Mouse (Mus musculus) G1E (cell line): ENCODE measurements around the gene Vangl1.

ENCODE experiments used
- CTCF ChIP-seq: IDR thresholded peaks from 2 replicates; pipeline ENCODE4 v1.5.1; 2012; ENCODE audit warnings: low read depth, low read length, inconsistent platforms, mixed read lengths
- GATA1 ChIP-seq: IDR thresholded peaks from 2 replicates; pipeline ENCODE4 v1.6.1; 2012; ENCODE audit warnings: borderline replicate concordance, low read length, inconsistent platforms, mixed read lengths
- GATA2 ChIP-seq: IDR thresholded peaks from 2 replicates; pipeline ENCODE4 v1.6.1; 2012; ENCODE audit warnings: low read depth, low read length, inconsistent platforms, borderline replicate concordance
- POLR2AphosphoS5 ChIP-seq: IDR thresholded peaks from 2 replicates; pipeline ENCODE4 v1.6.1; 2012; ENCODE audit warnings: low read depth, low read length, inconsistent platforms; ENCODE audit not compliant: insufficient replicate concordance
- TAL1 ChIP-seq: conservative IDR thresholded peaks from 2 replicates; pipeline ENCODE4 v1.6.1; 2012; ENCODE audit warnings: low read depth, low read length, inconsistent platforms, mixed read lengths

DNA sequence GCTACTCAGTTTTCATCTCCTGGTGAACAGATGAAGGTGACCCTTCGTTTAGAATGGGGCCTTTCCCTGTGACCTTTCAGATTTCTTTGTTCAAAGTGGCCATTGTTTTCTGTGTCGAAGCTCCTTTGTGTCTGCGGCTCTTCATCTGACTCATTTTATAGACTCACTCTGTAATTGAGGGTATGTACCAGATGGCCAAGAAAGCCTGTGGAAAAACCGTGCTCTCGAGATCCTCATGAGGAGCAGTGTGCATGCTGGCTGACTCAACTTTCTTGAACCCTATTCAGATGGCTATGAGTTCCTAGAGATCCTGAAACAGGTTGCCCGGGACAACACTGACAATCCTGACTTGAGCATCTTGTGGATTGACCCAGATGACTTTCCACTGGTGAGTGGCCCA is 62.6 kb downstream of the Vangl1 start:
- no peak for TF ChIP-seq CTCF
- TF ChIP-seq GATA1 = no peak
- TF ChIP-seq POLR2AphosphoS5 = no peak
- TF ChIP-seq TAL1 = no peak
- TF ChIP-seq GATA2 = no peak
